Mouse (Mus musculus): Measurements from ENCODE around the gene Pttg1ip.

Pttg1ip gene

DNA sequence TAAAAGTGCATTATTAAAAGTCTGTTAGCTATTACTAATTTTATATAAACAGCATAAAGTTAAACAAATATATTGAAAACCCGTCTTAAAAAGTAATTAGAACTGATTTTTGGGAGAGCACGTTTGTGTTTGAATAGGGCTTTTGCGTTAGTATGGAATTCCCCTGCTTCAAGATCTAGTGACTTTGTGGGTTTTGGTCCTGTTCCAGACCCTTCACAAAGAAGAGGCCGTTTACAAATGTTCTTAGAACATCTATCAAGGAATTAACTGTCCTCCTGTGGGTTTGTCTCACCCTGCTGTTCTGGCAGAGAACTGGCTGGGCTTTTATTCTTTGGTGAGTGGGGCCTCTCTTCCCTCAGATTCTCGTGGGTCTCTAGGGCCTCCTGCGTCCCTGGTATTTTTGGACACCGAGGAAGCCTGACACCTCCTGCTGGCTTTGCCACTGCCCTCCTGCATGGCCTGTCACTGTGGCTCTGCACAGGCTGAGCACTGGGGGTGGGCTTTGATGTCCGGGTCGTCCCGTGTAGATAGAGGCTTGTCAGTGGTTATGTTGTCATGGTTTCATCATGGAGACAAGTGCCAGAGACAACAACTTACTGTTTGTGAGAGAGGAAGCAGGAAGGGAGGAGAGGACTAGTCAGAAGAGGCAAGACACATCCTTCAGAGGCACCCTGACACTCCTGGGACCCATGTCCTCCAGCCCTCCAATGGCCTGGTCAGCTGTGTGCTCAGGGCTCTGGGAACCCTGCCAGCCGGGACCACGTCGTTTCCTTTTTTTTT lies 53.1 kb downstream of the Pttg1ip start:
- DNase-seq (ENCODE audit: extremely low spot score, low read depth, low spot score), result no peak

DNA sequence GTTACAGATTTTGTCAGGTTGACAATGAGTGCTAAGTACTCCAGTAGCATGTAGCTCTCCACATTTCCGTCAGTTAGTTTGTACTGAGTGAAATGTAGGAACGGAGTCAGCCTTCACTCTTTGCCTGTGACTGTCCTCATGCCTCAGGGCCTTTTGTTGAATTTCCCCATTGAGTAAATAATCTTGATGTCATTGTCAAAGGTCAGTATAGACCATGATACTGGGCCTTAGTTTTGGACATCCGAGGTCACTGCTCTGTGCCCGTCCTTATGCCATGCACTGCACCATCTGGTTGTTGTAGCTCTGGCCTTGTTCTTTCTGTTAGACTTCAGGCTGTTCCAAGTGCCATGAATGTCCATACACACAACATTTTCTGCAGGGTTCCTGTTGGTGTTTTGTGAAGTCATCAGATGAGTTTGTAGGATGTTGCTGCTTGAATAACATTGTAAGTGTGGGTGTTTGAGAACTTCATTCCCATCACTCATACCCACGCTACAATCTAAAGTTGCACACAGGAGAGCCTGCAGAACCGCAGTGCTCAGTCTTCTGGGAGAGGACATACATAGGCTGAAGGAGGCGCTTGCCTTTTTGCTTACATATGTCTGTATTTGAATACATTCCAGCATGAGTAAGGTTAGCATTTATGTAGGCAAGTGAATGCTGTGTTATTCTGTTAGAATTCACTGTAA lies 54.9 kb downstream of the Pttg1ip start:
- DNase-seq (ENCODE audit: extremely low spot score, low read depth, low spot score), result no peak

DNA sequence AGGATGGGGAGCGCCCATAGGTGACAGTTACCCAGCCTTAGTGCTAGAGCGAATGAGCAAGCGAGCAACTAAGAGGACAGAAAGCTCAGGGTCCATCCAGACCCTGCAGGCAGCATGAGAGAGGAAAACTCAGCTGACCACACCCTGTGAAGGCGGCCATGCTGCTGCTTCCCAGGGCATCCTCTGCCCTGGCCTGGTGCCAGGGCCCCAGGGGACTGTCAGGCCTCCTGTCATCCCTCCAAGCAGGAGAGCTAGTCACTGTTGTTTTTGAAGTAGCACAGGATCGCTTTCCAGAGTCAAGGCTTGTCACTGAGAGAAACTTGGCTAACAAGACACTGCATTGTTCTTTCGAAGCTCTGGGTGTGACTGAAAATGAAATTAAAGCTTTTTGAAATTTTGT lies 57.4 kb downstream of the Pttg1ip start:
- no peak for DNase-seq (ENCODE audit: extremely low spot score, low read depth, low spot score)

DNA sequence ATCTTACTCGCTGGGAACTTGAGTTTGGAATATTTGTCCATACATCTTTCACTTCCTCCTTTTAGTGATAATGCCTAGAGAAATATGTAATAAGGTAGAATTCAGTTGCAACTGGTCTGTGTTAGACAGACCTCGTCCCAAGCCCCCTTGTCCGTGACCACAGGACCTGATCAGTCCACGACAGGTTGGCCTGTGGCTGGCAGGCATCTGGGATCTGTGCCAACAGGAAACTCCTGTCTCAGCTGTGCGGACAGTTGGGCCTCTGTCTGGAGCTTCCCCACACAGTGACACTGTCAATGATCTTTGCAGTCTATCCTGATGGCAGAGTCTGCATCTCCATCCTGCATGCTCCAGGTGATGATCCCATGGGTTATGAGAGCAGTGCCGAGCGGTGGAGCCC lies 61.6 kb downstream of the Pttg1ip start:
- no peak for DNase-seq (ENCODE audit: extremely low spot score, low read depth, low spot score)

DNA sequence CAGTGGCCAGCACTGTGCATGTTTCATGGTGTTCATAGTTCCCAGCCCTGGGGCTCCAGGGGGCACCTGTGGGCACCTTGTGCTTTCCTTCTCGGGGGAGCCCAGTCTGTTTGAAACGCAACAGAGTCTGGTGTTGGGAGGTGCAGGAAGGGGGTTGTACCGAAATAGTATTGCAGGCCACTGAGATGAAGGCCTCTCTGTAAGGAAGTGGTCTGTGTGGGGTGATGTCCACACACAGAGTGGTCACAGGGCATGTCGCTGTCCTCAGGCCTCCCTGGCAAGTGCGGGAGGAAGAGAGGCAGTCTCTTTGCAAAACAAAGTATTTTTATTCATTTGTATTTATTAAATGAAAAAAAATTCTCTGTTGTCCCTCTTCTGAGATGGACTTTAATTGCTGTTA lies 64.1 kb downstream of the Pttg1ip start:
- no peak for DNase-seq (ENCODE audit: extremely low spot score, low read depth, low spot score)

DNA sequence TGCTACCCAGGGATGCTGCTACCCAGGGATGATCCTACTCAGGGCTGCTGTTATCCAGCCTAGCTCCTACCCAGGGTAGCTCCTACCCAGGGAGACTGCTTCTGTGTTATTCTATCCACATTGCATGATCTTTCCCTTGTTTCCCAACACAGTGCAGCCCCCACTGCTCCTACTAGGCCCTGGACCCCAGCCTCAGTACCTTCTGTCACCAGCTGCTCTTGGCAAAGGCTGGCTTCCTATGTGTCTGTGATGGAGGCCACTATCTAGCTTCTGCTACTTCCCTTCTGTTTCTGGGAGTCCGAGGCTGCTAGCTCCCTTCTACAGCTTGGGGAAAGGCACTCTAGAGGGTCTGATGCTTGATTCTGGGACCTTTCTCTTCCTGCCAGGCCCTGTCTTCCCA lies 65.9 kb downstream of the Pttg1ip start:
- no peak for DNase-seq (ENCODE audit: extremely low spot score, low read depth, low spot score)

DNA sequence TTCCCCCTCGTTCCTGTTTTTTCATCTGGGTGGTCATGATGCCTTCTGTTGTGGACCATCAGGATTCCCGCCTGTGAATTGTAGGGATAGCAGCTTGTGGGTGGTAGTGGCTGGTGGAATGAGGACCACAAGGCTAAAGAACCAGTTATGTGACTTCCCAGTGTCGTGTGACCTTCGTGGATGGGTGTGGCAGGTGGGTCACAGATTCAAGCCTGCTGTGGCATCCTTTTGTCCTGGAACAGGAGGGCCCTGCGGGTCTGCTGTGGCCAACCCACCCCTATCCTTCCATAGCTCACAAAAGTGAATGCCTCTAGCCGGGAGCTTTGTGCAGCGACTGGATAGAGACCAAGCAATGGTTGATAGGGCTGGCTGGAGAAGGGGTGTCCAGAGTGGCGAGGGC lies 66.4 kb downstream of the Pttg1ip start:
- DNase-seq (ENCODE audit: extremely low spot score, low read depth, low spot score), result no peak
